Mouse (Mus musculus) megakaryocyte-erythroid progenitor cell, adult 5 weeks (primary cell): Measurements from ENCODE around the gene Rnf25. TPM values are rescaled to one million over a fixed set of nuclear protein-coding genes. Genes with fewer than 3 reads are reported as not detected.

Experiments
- polyA plus RNA-seq: library from polyadenylated mRNA; stranded (reverse); fragments of >175 nt; gene quantifications from 2 replicates; pipeline ENCODE4 v1.2.3, GENCODE M21; 2012

Rnf25 gene
- polyA plus RNA-seq: 10.2 and 12.5 TPM in 2 replicates

GRCm38 (mm10) chr1:74601267-74601962 lies at the start of gene Rnf25, which contains the start of gene Stk36:
TSS of gene Rnf25 (minus strand) at chr1:74601397.
TSS of gene Stk36 (plus strand) at chr1:74601445.

GRCm38 (mm10) chr1:74587773-74588445 lies 13.3 kb downstream of the Rnf25 start, which contains the start of the genes Zfp142 and Bcs1l:
TSS of gene Zfp142 (minus strand) at chr1:74588246.
TSS of gene Bcs1l (plus strand) at chr1:74588289.

GRCm38 (mm10) chr1:74544184-74544583 lies 57.0 kb downstream of the Rnf25 start, which contains the start of gene Usp37:
TSS of gene Usp37 (minus strand) at chr1:74544284.

Other genes starting within 250 kb of the Rnf25 start
- 0.04 TPM in 1 of 2 replicates, not detected in the other for gene Catip, start 239.3 kb downstream of the Rnf25 start, polyA plus RNA-seq
- 1.4 and 6.6 TPM in 2 replicates for gene Slc11a1, start 226.2 kb downstream of the Rnf25 start, polyA plus RNA-seq
- 242 and 273 TPM in 2 replicates for gene Ctdsp1, start 209.9 kb downstream of the Rnf25 start, polyA plus RNA-seq
- 0.05 TPM in 1 of 2 replicates, not detected in the other for gene Vil1, start 192.0 kb downstream of the Rnf25 start, polyA plus RNA-seq
- 14.6 and 14.8 TPM in 2 replicates for gene Cnot9, start 95.3 kb downstream of the Rnf25 start, polyA plus RNA-seq
- not detected in 2 replicates for gene Plcd4, start 58.5 kb downstream of the Rnf25 start, polyA plus RNA-seq
- gene Usp37, start 57.1 kb downstream of the Rnf25 start, polyA plus RNA-seq: 2.0 and 2.9 TPM in 2 replicates
- 12.2 and 16.2 TPM in 2 replicates for gene Zfp142, start 13.2 kb downstream of the Rnf25 start, polyA plus RNA-seq
- gene Bcs1l, start 13.1 kb downstream of the Rnf25 start, polyA plus RNA-seq: 3.9 and 4.0 TPM in 2 replicates
- gene Stk36, start within 50 bp of the Rnf25 start, polyA plus RNA-seq: 0.04 and 0.17 TPM in 2 replicates
- 14.3 and 20.3 TPM in 2 replicates for gene Ttll4, start 60.3 kb upstream of the Rnf25 start, polyA plus RNA-seq
- gene Cyp27a1, start 112.2 kb upstream of the Rnf25 start, polyA plus RNA-seq: 1.7 and 2.8 TPM in 2 replicates
- gene Prkag3, start 147.8 kb upstream of the Rnf25 start, polyA plus RNA-seq: not detected in 2 replicates
- gene Wnt6, start 170.5 kb upstream of the Rnf25 start, polyA plus RNA-seq: 0.91 and 1.3 TPM in 2 replicates
- gene Wnt10a, start 190.1 kb upstream of the Rnf25 start, polyA plus RNA-seq: 0.17 and 1.3 TPM in 2 replicates